ENCODE assay signal across 8 mouse cellular contexts in genomic region chr11:116104006-116104646, GRCm38 (mm10). TPM values are rescaled to one million over a fixed set of nuclear protein-coding genes. Genes with fewer than 3 reads are reported as not detected.
DNase-seq lines count a peak whose midpoint lies in the region; ATAC-seq and TF ChIP-seq lines count a peak whose summit lies in the region.

No protein-coding gene starts in this region.

- WGBS in hindbrain, embryonic 14.5 days: 37% methylated on average over 14 of the region's 14 CpGs
- WGBS in liver, adult 2 months: 36% methylated on average over 14 of the region's 14 CpGs
- WGBS in neural tube, embryonic 15.5 days: 33% methylated on average over 14 of the region's 14 CpGs

- no peak overlapping the region for H3K4me3 ChIP-seq in hindbrain, embryonic 14.5 days (replicated peaks; ENCODE audit: low read length)
- no peak overlapping the region for H3K4me3 ChIP-seq in liver, adult 2 months (ENCODE audit: insufficient read depth, low read depth, low read length)
- H3K4me3 ChIP-seq in neural tube, embryonic 15.5 days (replicated peaks): no peak overlapping the region

- no peak overlapping the region for H3K27ac ChIP-seq in hindbrain, embryonic 14.5 days
- peak overlapping the region; percentile 70 for H3K27ac ChIP-seq in liver, adult 2 months (replicated peaks; ENCODE audit: insufficient read depth, low read depth, low read length)
- H3K27ac ChIP-seq in neural tube, embryonic 15.5 days (replicated peaks): peak overlapping the region; percentile 56

- H3K27me3 ChIP-seq in Patski: no peaks in the 10 kb centered on the region
- peaks cover 38% of the 10 kb centered on the region for H3K27me3 ChIP-seq in hindbrain, embryonic 14.5 days (ENCODE audit: control insufficient read depth, insufficient read depth, low read length)
- H3K27me3 ChIP-seq in liver, adult 2 months (ENCODE audit: control insufficient read depth, insufficient read depth, low read length): no peaks in the 10 kb centered on the region
- H3K27me3 ChIP-seq in neural tube, embryonic 15.5 days (replicated peaks): peaks cover 38% of the 10 kb centered on the region

- H3K9me3 ChIP-seq in hindbrain, embryonic 14.5 days (ENCODE audit: control insufficient read depth, low read length): no peaks in the 10 kb centered on the region
- H3K9me3 ChIP-seq in neural tube, embryonic 15.5 days (replicated peaks): no peaks in the 10 kb centered on the region

- peaks cover 30% of the 10 kb centered on the region for H3K4me1 ChIP-seq in hindbrain, embryonic 14.5 days (replicated peaks; ENCODE audit: control insufficient read depth, insufficient read depth, low read length)
- peaks cover 45% of the 10 kb centered on the region for H3K4me1 ChIP-seq in liver, adult 2 months (ENCODE audit: control insufficient read depth, insufficient read depth, low read length)
- H3K4me1 ChIP-seq in neural tube, embryonic 15.5 days: peaks cover 51% of the 10 kb centered on the region

- in situ Hi-C loops in Patski (cut with MboI; ENCODE audit: low pct_unique_long_range_greater_than_20kb): no loop called here

- peak overlapping the region; percentile 16; the same call in 1 of the 2 replicates for H3K9ac ChIP-seq in hindbrain, embryonic 14.5 days
- H3K9ac ChIP-seq in liver, adult 2 months (ENCODE audit: low read depth, low read length): peak overlapping the region; percentile 14; the same call in 1 of the 2 replicates
- H3K9ac ChIP-seq in neural tube, embryonic 15.5 days (replicated peaks): no peak overlapping the region

- no peak for TF ChIP-seq CTCF in Patski (IDR thresholded peaks at IDR 0.05)
- no peak for TF ChIP-seq CTCF in liver, adult 2 months (IDR thresholded peaks at IDR 0.05; ENCODE audit: low read depth, low read length)

- peaks cover 2% of the 10 kb centered on the region; the same call in 1 of the 2 replicates for H3K79me2 ChIP-seq in liver, adult 2 months (ENCODE audit: control insufficient read depth, insufficient read depth, low read length)

- CTCF ChIA-PET in Patski (lab: Charles Lee): interaction anchor here (1.0 kb wide), 2 partner anchors 12 to 14 kb away, joined by 3 read pairs; no protein-coding TSS in a partner anchor

- peak; percentile 44 for ATAC-seq in Patski
- ATAC-seq in hindbrain, embryonic 14.5 days (ENCODE audit: low FRiP score): no peak
- 0 out of 2 replicates have a peak, but pooled peaks have one; percentile 22 for ATAC-seq in neural tube, embryonic 15.5 days (ENCODE audit: low FRiP score)

- peak; percentile 92 for DNase-seq in 3134 (ENCODE audit: extremely low read depth, insufficient read length, low spot score)
- DNase-seq in Patski (ENCODE audit: low read depth, low spot score): no peak
- DNase-seq in forelimb bud, embryonic 11.5 days (ENCODE audit: low read depth, low spot score): peak; percentile 51
- DNase-seq in hindbrain, embryonic 14.5 days (ENCODE audit: low spot score): peak; percentile 24
- DNase-seq in liver, adult 2 months (ENCODE audit: extremely low read depth, low read depth, low spot score): peak; percentile 64
- DNase-seq in cerebellum, adult 8-10 months: no peak
- DNase-seq in spleen, postnatal 4 days (ENCODE audit: low spot score in 2 of 2): no peak

- no peak for TF ChIP-seq POLR2A in liver, adult 2 months (IDR thresholded peaks at IDR 0.05; ENCODE audit: extremely low read depth, insufficient read depth, low read length)

- no peaks in the 10 kb centered on the region for H3K36me3 ChIP-seq in hindbrain, embryonic 14.5 days (replicated peaks; ENCODE audit: control insufficient read depth, insufficient read depth)
- no peaks in the 10 kb centered on the region for H3K36me3 ChIP-seq in liver, adult 2 months (ENCODE audit: control insufficient read depth, insufficient read depth, low read length)
- no peaks in the 10 kb centered on the region for H3K36me3 ChIP-seq in neural tube, embryonic 15.5 days

- POLR2A ChIA-PET in Patski (lab: Charles Lee): interaction anchor here (1.1 to 1.4 kb wide), 2 partner anchors 16 to 26 kb away, joined by 3 to 6 read pairs; no protein-coding TSS in a partner anchor

- H3K4me2 ChIP-seq in hindbrain, embryonic 14.5 days (replicated peaks): no peak overlapping the region
- no peak overlapping the region for H3K4me2 ChIP-seq in neural tube, embryonic 15.5 days

RNA-seq across cellular contexts. Expression of gene Wbp2, which starts 17.3 kb away (rescaled TPM):
- 255 TPM for polyA plus RNA-seq in Patski (2021)
- 164 and 183 TPM in 2 replicates for polyA plus RNA-seq in hindbrain, embryonic 14.5 days (2014; fragmentation: Nextera tagmentation; extraction: Ambion mirVana)
- total RNA-seq in liver, adult 2 months (2014; rRNA removed): 14.8 and 24.8 TPM in 2 replicates
- 166 and 179 TPM in 2 replicates for polyA plus RNA-seq in liver, adult 2 months (2012; rRNA removed)
- polyA plus RNA-seq in neural tube, embryonic 15.5 days (2015; fragmentation: Nextera tagmentation; extraction: Ambion mirVana): 162 and 167 TPM in 2 replicates

RNA-seq across cellular contexts. Expression of gene Trim47, which starts 22.9 kb away (rescaled TPM):
- polyA plus RNA-seq in Patski (2021): 76.1 TPM
- polyA plus RNA-seq in hindbrain, embryonic 14.5 days (2014; fragmentation: Nextera tagmentation; extraction: Ambion mirVana): 9.4 and 10.6 TPM in 2 replicates
- total RNA-seq in liver, adult 2 months (2014; rRNA removed): 2.9 and 6.6 TPM in 2 replicates
- polyA plus RNA-seq in liver, adult 2 months (2012; rRNA removed): 4.2 and 4.6 TPM in 2 replicates
- 9.8 TPM in 2 replicates for polyA plus RNA-seq in neural tube, embryonic 15.5 days (2015; fragmentation: Nextera tagmentation; extraction: Ambion mirVana)

RNA-seq across cellular contexts. Expression of gene Unc13d, which starts 26.4 kb away (rescaled TPM):
- polyA plus RNA-seq in Patski (2021): 0.33 TPM
- polyA plus RNA-seq in hindbrain, embryonic 14.5 days (2014; fragmentation: Nextera tagmentation; extraction: Ambion mirVana): 0.75 and 0.83 TPM in 2 replicates
- 0.37 and 0.87 TPM in 2 replicates for total RNA-seq in liver, adult 2 months (2014; rRNA removed)
- 0.54 and 1.4 TPM in 2 replicates for polyA plus RNA-seq in liver, adult 2 months (2012; rRNA removed)
- 1.0 and 7.1 TPM in 2 replicates for polyA plus RNA-seq in neural tube, embryonic 15.5 days (2015; fragmentation: Nextera tagmentation; extraction: Ambion mirVana)

RNA-seq across cellular contexts. Expression of gene Trim65, which starts 26.8 kb away (rescaled TPM):
- polyA plus RNA-seq in Patski (2021): 10.1 TPM
- 2.7 and 2.9 TPM in 2 replicates for polyA plus RNA-seq in hindbrain, embryonic 14.5 days (2014; fragmentation: Nextera tagmentation; extraction: Ambion mirVana)
- total RNA-seq in liver, adult 2 months (2014; rRNA removed): 3.9 and 5.8 TPM in 2 replicates
- polyA plus RNA-seq in liver, adult 2 months (2012; rRNA removed): 7.7 and 8.3 TPM in 2 replicates
- polyA plus RNA-seq in neural tube, embryonic 15.5 days (2015; fragmentation: Nextera tagmentation; extraction: Ambion mirVana): 3.4 and 4.1 TPM in 2 replicates

RNA-seq across cellular contexts. Expression of gene Mrpl38, which starts 34.5 kb away (rescaled TPM):
- 89.7 TPM for polyA plus RNA-seq in Patski (2021)
- polyA plus RNA-seq in hindbrain, embryonic 14.5 days (2014; fragmentation: Nextera tagmentation; extraction: Ambion mirVana): 79.4 and 83.1 TPM in 2 replicates
- 26.4 and 40.2 TPM in 2 replicates for total RNA-seq in liver, adult 2 months (2014; rRNA removed)
- polyA plus RNA-seq in liver, adult 2 months (2012; rRNA removed): 63.7 and 77.7 TPM in 2 replicates
- polyA plus RNA-seq in neural tube, embryonic 15.5 days (2015; fragmentation: Nextera tagmentation; extraction: Ambion mirVana): 82.2 and 95.1 TPM in 2 replicates

Comparison
In these comparisons a context has a peak if more than half of its experiments do, and no peak if none do; other contexts are left out.
1. DNase-seq: peak in 3134 (single experiment), forelimb bud, embryonic 11.5 days (single experiment), hindbrain, embryonic 14.5 days (single experiment) and liver, adult 2 months (single experiment); none in Patski (single experiment), cerebellum, adult 8-10 months (single experiment) and spleen, postnatal 4 days (0 of 2).